Mouse (Mus musculus) midbrain, embryonic 12.5 days (tissue): ENCODE measurements at regions not wholly inside any gene's neighbourhood (a gene's known extent, or its start where the extent isn't known, plus 50 kb on each side); places are given as distances from the start of the nearest gene placed in this dataset.

Source experiments
- ATAC-seq: fragments of 200-750 bp; cut with Nextera tagmentation; 2 replicates; pipeline ENCODE4 v1.8.0; 2017; ENCODE audit warnings: low read depth, moderate TSS enrichment, moderate library complexity; ENCODE audit not compliant: low FRiP score
- H3K27ac ChIP-seq: fragments of 300-500 bp; sonication (generic); replicated peaks from 2 replicates; pipeline ENCODE4 v1.5.1; 2016; ENCODE audit warnings: mild to moderate bottlenecking
- H3K27me3 ChIP-seq: fragments of 300-500 bp; sonication (generic); 2 replicates; pipeline ENCODE4 v1.6.1; 2016; ENCODE audit warnings: mild to moderate bottlenecking
- H3K36me3 ChIP-seq: fragments of 300-500 bp; sonication (generic); 2 replicates; pipeline ENCODE4 v1.6.1; 2016
- H3K4me1 ChIP-seq: fragments of 300-500 bp; sonication (generic); 2 replicates; pipeline ENCODE4 v1.6.1; 2016
- H3K4me2 ChIP-seq: fragments of 300-500 bp; sonication (generic); replicated peaks from 2 replicates; pipeline ENCODE4 v1.6.1; 2016; ENCODE audit warnings: mild to moderate bottlenecking, moderate library complexity
- H3K4me3 ChIP-seq: fragments of 300-500 bp; sonication (generic); 2 replicates; pipeline ENCODE4 v1.5.1; 2016; ENCODE audit warnings: mild to moderate bottlenecking
- H3K9ac ChIP-seq: fragments of 300-500 bp; sonication (generic); replicated peaks from 2 replicates; pipeline ENCODE4 v1.6.1; 2016; ENCODE audit warnings: mild to moderate bottlenecking, moderate library complexity
- H3K9me3 ChIP-seq: fragments of 300-500 bp; sonication (generic); 2 replicates; pipeline ENCODE4 v1.6.1; 2016; ENCODE audit warnings: mild to moderate bottlenecking
- WGBS: fragments of 180-500 bp; shearing (Covaris S2); methylation state at CpG from one replicate; pipeline ENCODE4 v1.1.7; 2016; 5-methylcytosine and 5-hydroxymethylcytosine counted together

DNA sequence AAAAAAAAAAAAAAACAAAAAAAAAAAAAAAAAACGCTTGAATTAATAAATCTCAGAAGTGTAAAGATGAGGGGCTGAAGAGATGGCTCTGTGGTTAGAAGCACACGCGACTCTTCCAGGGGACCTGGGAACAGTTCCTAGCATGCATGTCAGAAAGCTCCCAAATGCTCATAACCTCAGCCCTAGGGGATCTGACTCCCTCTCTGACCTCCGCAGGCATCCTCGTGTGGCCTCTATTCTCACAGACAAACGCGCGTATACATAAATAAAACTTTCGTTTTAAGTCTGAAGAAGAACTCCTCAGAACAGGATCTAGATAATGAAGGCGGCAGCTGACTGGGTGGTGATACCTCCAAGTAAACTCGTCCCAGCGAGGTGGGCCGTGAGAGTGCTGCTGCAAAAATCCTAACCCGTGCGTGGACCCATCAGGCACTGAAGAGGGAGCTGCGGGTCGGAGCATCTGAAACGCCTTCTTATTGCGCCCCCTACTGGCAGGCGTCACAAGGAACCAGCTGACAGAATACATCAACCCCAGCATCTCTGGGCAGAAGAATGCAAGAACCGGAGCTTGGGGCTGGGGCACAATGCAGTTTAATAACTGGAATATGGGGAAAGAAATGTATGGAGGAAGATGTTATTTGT lies 266.2 kb downstream of the Pdcd6ip start:
- H3K9ac ChIP-seq: no peak overlapping the region
- WGBS: 13% methylated on average over 21 of the region's 21 CpGs
- no peak overlapping the region for H3K27ac ChIP-seq

GRCm38 (mm10) chr9:113438394-113438793 lies 269.7 kb downstream of the Pdcd6ip start:
- Histone ChIP-seq H3K4me3 (no peak overlapping the region), H3K9ac (no peak overlapping the region), H3K27me3 (peaks cover 5% of the 10 kb centered on the region; the same call in 1 of the 2 replicates), H3K9me3 (no peaks in the 10 kb centered on the region), H3K36me3 (no peaks in the 10 kb centered on the region), H3K27ac (no peak overlapping the region), H3K4me2 (no peak overlapping the region), H3K4me1 (0 out of 2 replicates have a peak, but pooled peaks cover 4% of the 10 kb centered on the region)
- ATAC-seq: no peak
- 64% methylated on average over 7 of the region's 7 CpGs for WGBS

More for the DNA sequence above, 266.2 kb downstream of the Pdcd6ip start:
- peaks cover 5% of the 10 kb centered on the region; the same call in 1 of the 2 replicates for H3K27me3 ChIP-seq
- H3K4me3 ChIP-seq: peak overlapping the region; percentile 34
- H3K9me3 ChIP-seq: no peaks in the 10 kb centered on the region
- H3K4me2 ChIP-seq: peak overlapping the region; percentile 55
- H3K36me3 ChIP-seq: no peaks in the 10 kb centered on the region
- 0 out of 2 replicates have a peak, but pooled peaks cover 4% of the 10 kb centered on the region for H3K4me1 ChIP-seq
- peak; percentile 85 for ATAC-seq

GRCm38 (mm10) chr9:113435921-113436320 lies 272.1 kb downstream of the Pdcd6ip start:
- Histone ChIP-seq H3K4me3 (no peak overlapping the region), H3K4me2 (no peak overlapping the region), H3K9me3 (no peaks in the 10 kb centered on the region), H3K9ac (no peak overlapping the region), H3K36me3 (no peaks in the 10 kb centered on the region), H3K4me1 (no peaks in the 10 kb centered on the region), H3K27ac (no peak overlapping the region), H3K27me3 (peaks cover 2% of the 10 kb centered on the region; the same call in 1 of the 2 replicates)
- ATAC-seq: no peak

GRCm38 (mm10) chr9:113433424-113433823 lies 274.6 kb downstream of the Pdcd6ip start:
- H3K27ac ChIP-seq: no peak overlapping the region
- H3K9ac ChIP-seq: no peak overlapping the region
- H3K4me3 ChIP-seq: no peak overlapping the region
- no peak for ATAC-seq
- H3K4me2 ChIP-seq: no peak overlapping the region
- H3K4me1 ChIP-seq: no peaks in the 10 kb centered on the region
- no peaks in the 10 kb centered on the region for H3K9me3 ChIP-seq
- no peaks in the 10 kb centered on the region for H3K27me3 ChIP-seq
- no peaks in the 10 kb centered on the region for H3K36me3 ChIP-seq
- WGBS: 80% methylated on average over 4 of the region's 4 CpGs

DNA sequence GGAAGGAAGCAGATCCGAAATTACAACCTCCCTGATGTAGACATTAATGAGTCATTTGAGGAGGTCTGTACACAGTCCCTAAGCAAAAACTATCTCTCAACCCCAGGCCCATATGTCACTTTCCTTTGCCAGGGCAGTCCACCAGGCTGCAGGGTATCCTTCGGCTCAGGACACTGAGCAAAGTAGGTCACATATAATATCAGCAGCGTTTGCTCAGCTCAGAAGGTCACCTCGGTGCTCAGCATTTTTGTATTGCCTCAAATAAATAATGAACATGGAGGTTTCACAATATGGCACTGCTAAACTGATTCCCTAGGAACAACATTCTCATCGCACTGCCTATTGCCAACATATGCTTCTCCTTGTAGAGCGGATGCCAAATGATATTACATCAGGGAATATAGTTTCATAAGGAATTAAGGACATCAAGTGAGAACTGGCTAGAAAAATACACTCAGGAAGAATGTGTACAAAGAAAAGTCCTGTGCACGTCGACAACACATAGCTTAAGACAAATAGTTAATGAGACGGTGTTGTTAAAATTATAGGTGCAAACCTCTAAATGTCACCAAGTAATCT lies 275.4 kb downstream of the Pdcd6ip start:
- whole genome bisulfite sequencing: 87% methylated on average over 9 of the region's 9 CpGs
- Histone ChIP-seq H3K9me3 (no peaks in the 10 kb centered on the region), H3K27ac (no peak overlapping the region), H3K36me3 (no peaks in the 10 kb centered on the region), H3K4me3 (no peak overlapping the region), H3K27me3 (no peaks in the 10 kb centered on the region), H3K9ac (no peak overlapping the region), H3K4me2 (no peak overlapping the region), H3K4me1 (no peaks in the 10 kb centered on the region)
- ATAC-seq: no peak

- Histone ChIP-seq H3K4me3 (no peak overlapping the region), H3K9ac (no peak overlapping the region), H3K27ac (no peak overlapping the region), H3K4me2 (no peak overlapping the region), H3K9me3 (no peaks in the 10 kb centered on the region), H3K27me3 (no peaks in the 10 kb centered on the region), H3K4me1 (no peaks in the 10 kb centered on the region), H3K36me3 (no peaks in the 10 kb centered on the region)
- WGBS: 85% methylated on average over 4 of the region's 4 CpGs
- ATAC-seq: no peak
Measured at GRCm38 (mm10) chr9:113430411-113430810, 277.6 kb downstream of the Pdcd6ip start.

DNA sequence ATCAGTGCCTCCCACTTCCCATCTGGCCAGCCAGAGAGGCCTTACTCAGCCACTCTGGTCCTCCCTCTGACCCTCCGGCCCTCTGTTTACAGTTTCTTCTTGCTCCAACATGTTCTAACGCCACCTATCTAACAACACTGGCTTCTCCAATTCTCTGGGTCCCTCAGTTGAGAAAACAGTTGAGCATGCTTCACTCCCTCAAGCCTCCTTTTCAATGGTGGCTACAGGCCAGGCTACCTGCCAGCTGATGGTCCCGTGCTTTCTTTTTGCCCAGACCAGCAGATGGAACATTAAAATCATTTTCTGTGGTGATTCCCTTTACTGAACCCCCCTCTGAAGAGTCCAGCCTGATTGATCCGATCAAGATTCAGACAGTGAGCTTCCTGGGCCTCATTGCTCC lies 280.8 kb downstream of the Pdcd6ip start:
- no peaks in the 10 kb centered on the region for H3K9me3 ChIP-seq
- no peak overlapping the region for H3K4me2 ChIP-seq
- no peak overlapping the region for H3K27ac ChIP-seq
- no peaks in the 10 kb centered on the region for H3K4me1 ChIP-seq
- no peaks in the 10 kb centered on the region for H3K27me3 ChIP-seq
- ATAC-seq: no peak
- H3K9ac ChIP-seq: no peak overlapping the region
- H3K4me3 ChIP-seq: no peak overlapping the region
- WGBS: 88% methylated on average over 4 of the region's 4 CpGs
- no peaks in the 10 kb centered on the region for H3K36me3 ChIP-seq

- H3K4me3 ChIP-seq: no peak overlapping the region
- H3K27me3 ChIP-seq: no peaks in the 10 kb centered on the region
- ATAC-seq: no peak
- H3K36me3 ChIP-seq: no peaks in the 10 kb centered on the region
- no peaks in the 10 kb centered on the region for H3K9me3 ChIP-seq
- H3K27ac ChIP-seq: no peak overlapping the region
- 94% methylated on average over 15 of the region's 15 CpGs for WGBS
- no peak overlapping the region for H3K4me2 ChIP-seq
- H3K9ac ChIP-seq: no peak overlapping the region
- no peaks in the 10 kb centered on the region for H3K4me1 ChIP-seq
Measured at GRCm38 (mm10) chr9:113426324-113426723, 281.7 kb downstream of the Pdcd6ip start.

DNA sequence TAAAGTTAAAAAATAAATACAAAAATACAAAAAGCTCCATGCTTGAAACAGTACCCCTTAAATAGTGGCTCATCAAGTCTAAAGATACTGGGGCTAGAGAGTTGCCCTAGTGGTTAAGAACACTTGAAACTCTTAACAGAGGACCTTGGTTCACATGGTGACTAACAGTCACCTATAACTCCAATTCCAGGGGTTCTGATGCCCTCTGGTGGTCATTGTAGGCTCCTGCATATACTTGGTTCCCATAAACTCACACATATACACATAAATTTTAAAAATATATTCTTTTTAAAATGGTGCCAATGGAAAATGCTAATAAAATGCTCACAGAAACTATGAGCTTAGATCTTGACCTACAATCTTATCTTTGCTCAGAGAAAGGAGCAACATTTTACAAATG lies 286.4 kb downstream of the Pdcd6ip start:
- no peaks in the 10 kb centered on the region for H3K4me1 ChIP-seq
- H3K27ac ChIP-seq: no peak overlapping the region
- H3K4me3 ChIP-seq: no peak overlapping the region
- no peaks in the 10 kb centered on the region for H3K36me3 ChIP-seq
- H3K27me3 ChIP-seq: no peaks in the 10 kb centered on the region
- no peak overlapping the region for H3K9ac ChIP-seq
- no peaks in the 10 kb centered on the region for H3K9me3 ChIP-seq
- no peak for ATAC-seq
- H3K4me2 ChIP-seq: no peak overlapping the region

- no peaks in the 10 kb centered on the region for H3K27me3 ChIP-seq
- H3K4me2 ChIP-seq: no peak overlapping the region
- WGBS: 96% methylated on average over 7 of the region's 7 CpGs
- H3K4me1 ChIP-seq: no peaks in the 10 kb centered on the region
- no peak for ATAC-seq
- no peak overlapping the region for H3K4me3 ChIP-seq
- H3K9ac ChIP-seq: no peak overlapping the region
- H3K27ac ChIP-seq: no peak overlapping the region
- H3K36me3 ChIP-seq: no peaks in the 10 kb centered on the region
- H3K9me3 ChIP-seq: no peaks in the 10 kb centered on the region
Measured at GRCm38 (mm10) chr9:113421121-113421520, 286.9 kb downstream of the Pdcd6ip start.

- 92% methylated on average over 1 of the region's 1 CpGs for WGBS
- Histone ChIP-seq H3K36me3 (no peaks in the 10 kb centered on the region), H3K4me3 (no peak overlapping the region), H3K27me3 (no peaks in the 10 kb centered on the region), H3K9me3 (no peaks in the 10 kb centered on the region), H3K27ac (no peak overlapping the region), H3K4me2 (no peak overlapping the region), H3K9ac (no peak overlapping the region), H3K4me1 (peaks cover 6% of the 10 kb centered on the region)
- ATAC-seq: no peak
Measured at GRCm38 (mm10) chr9:113419801-113420200, 288.3 kb downstream of the Pdcd6ip start.

DNA sequence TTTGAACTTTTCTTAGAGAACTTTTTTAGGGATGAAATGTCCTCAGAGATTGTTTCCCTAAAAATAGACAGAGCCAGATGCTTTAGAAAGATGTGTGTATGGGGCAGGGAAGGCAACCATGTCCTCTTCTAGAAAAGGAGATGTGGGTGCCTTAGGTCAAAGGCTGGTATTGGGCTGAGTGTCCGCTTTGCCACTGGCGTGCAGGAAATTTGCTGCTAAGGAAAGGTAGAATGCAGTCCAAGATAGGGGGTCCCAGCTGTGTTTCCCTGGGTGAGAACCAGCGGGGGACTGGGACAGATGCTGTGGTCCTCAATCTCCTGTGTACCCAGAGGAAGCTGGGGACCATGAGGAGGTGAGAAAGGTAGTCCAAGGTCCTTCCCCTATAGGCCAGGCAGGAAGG lies 291.0 kb downstream of the Pdcd6ip start:
- Histone ChIP-seq H3K27me3 (no peaks in the 10 kb centered on the region), H3K9me3 (no peaks in the 10 kb centered on the region), H3K27ac (no peak overlapping the region), H3K4me1 (peaks cover 6% of the 10 kb centered on the region), H3K4me3 (no peak overlapping the region), H3K4me2 (no peak overlapping the region), H3K9ac (no peak overlapping the region), H3K36me3 (no peaks in the 10 kb centered on the region)
- WGBS: 85% methylated on average over 3 of the region's 3 CpGs
- no peak for ATAC-seq

- Histone ChIP-seq H3K36me3 (no peaks in the 10 kb centered on the region), H3K4me3 (no peak overlapping the region), H3K4me2 (no peak overlapping the region), H3K27ac (no peak overlapping the region; the same call in 1 of the 2 replicates), H3K27me3 (no peaks in the 10 kb centered on the region), H3K9me3 (no peaks in the 10 kb centered on the region), H3K9ac (no peak overlapping the region), H3K4me1 (peaks cover 6% of the 10 kb centered on the region)
- ATAC-seq: peak; percentile 55; the same call in 1 of the 2 replicates
- WGBS: 20% methylated on average over 5 of the region's 5 CpGs
Measured at GRCm38 (mm10) chr9:113415511-113415931, 292.5 kb downstream of the Pdcd6ip start.
